17 mouse cellular contexts compared by ENCODE assay signal in the genomic region with DNA sequence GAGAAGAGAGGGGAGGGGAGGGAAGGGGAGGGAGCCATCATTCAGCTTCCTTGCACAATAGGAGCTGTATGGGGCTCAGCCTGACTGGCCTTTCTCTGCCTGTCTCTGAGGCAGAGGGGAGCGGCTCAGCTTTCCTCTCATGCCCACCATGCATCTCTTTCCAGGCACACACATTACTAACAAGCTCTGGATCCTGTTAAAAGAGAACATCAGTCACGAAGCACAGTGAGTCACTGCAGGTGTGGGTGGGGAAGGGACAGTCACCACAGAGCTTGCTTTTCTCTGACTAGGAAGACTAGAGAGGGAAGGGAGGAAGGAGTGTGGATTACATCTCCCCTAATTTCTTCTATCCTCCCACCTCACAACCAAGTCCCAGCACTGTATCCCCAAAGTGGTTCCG. TPM values are rescaled to one million over a fixed set of nuclear protein-coding genes. Genes with fewer than 3 reads are reported as not detected.
DNase-seq lines count a peak whose midpoint lies in the region; ATAC-seq lines count a peak whose summit lies in the region.
"Had no signal": no experiment of that assay in that cellular context is flagged by ENCODE, and none has a peak within 500 bp of the region (broad histone marks: within the 10 kb centered on the region; RNA-seq: fewer than 3 reads in every experiment).

No protein-coding gene starts in this region.

- no peak overlapping the region for H3K9ac ChIP-seq in forebrain, embryonic 12.5 days
- H3K9ac ChIP-seq in midbrain, embryonic 11.5 days (ENCODE audit: low read length): no peak overlapping the region
- H3K9ac ChIP-seq: heart, embryonic 12.5 days; liver, embryonic 12.5 days had no signal

- no peak for DNase-seq in forebrain, embryonic 10.5 days (ENCODE audit: extremely low spot score, low spot score)
- peak; percentile 88 for DNase-seq in right cerebral cortex, adult 18-20 months
- DNase-seq in right cerebral cortex, postnatal 4 days: no peak
- DNase-seq in midbrain, embryonic 11.5 days (ENCODE audit: low spot score, missing footprints): peak; percentile 82
- no peak for DNase-seq in heart, postnatal 14 days
- no peak for DNase-seq in gastrocnemius, postnatal 36 days
- DNase-seq: kidney, postnatal 14 days; lung, postnatal 36 days; retina, postnatal 1 day had no signal

- intact Hi-C loops in heart, postnatal 14 days (cut with DNase I): no loop called here
- intact Hi-C loops in gastrocnemius, postnatal 36 days (cut with DNase I): no loop called here

- H3K27me3 ChIP-seq in forebrain, embryonic 10.5 days (ENCODE audit: poor library complexity, severe bottlenecking): no peaks in the 10 kb centered on the region
- H3K27me3 ChIP-seq in forebrain, embryonic 12.5 days: no peaks in the 10 kb centered on the region
- no peaks in the 10 kb centered on the region for H3K27me3 ChIP-seq in midbrain, embryonic 11.5 days (ENCODE audit: control insufficient read depth, insufficient read depth, low read length)
- H3K27me3 ChIP-seq: heart, embryonic 12.5 days had no signal

- H3K9me3 ChIP-seq in forebrain, embryonic 10.5 days: no peaks in the 10 kb centered on the region
- H3K9me3 ChIP-seq in forebrain, embryonic 12.5 days: no peaks in the 10 kb centered on the region
- no peaks in the 10 kb centered on the region for H3K9me3 ChIP-seq in midbrain, embryonic 11.5 days (ENCODE audit: control insufficient read depth, low read length)
- H3K9me3 ChIP-seq: G1E; heart, embryonic 12.5 days; liver, embryonic 12.5 days had no signal

- no peak for ATAC-seq in forebrain, embryonic 12.5 days (ENCODE audit: low FRiP score)
- no peak for ATAC-seq in midbrain, embryonic 11.5 days (ENCODE audit: low FRiP score)
- no peak for ATAC-seq in erythroblast, adult 5-6 weeks (replicated peaks; ENCODE audit: low FRiP score, poor library complexity, severe bottlenecking)
- ATAC-seq: inflammation-experienced regulatory T-cells, adult 6 months; liver, embryonic 12.5 days had no signal

- peaks cover 10% of the 10 kb centered on the region for H3K4me1 ChIP-seq in forebrain, embryonic 10.5 days
- peaks cover 6% of the 10 kb centered on the region; the same call in 1 of the 2 replicates for H3K4me1 ChIP-seq in forebrain, embryonic 12.5 days
- no peaks in the 10 kb centered on the region for H3K4me1 ChIP-seq in midbrain, embryonic 11.5 days (ENCODE audit: control insufficient read depth, insufficient read depth, low read length)
- H3K4me1 ChIP-seq: heart, embryonic 12.5 days; liver, embryonic 12.5 days had no signal

- 44% methylated on average over 3 of the region's 3 CpGs for WGBS in forebrain, embryonic 10.5 days
- WGBS in forebrain, embryonic 12.5 days: 41% methylated on average over 3 of the region's 3 CpGs
- 39% methylated on average over 3 of the region's 3 CpGs for WGBS in midbrain, embryonic 11.5 days

- H3K4me2 ChIP-seq in forebrain, embryonic 12.5 days: no peak overlapping the region
- H3K4me2 ChIP-seq in midbrain, embryonic 11.5 days: no peak overlapping the region
- H3K4me2 ChIP-seq: heart, embryonic 12.5 days; liver, embryonic 12.5 days had no signal

- H3K36me3 ChIP-seq in forebrain, embryonic 10.5 days (replicated peaks): no peaks in the 10 kb centered on the region
- H3K36me3 ChIP-seq in forebrain, embryonic 12.5 days (replicated peaks): no peaks in the 10 kb centered on the region
- H3K36me3 ChIP-seq in midbrain, embryonic 11.5 days (ENCODE audit: control insufficient read depth, insufficient read depth, low read length): no peaks in the 10 kb centered on the region
- H3K36me3 ChIP-seq: G1E; heart, embryonic 12.5 days; liver, embryonic 12.5 days had no signal

- no peak overlapping the region for H3K4me3 ChIP-seq in forebrain, embryonic 10.5 days
- H3K4me3 ChIP-seq in forebrain, embryonic 12.5 days (replicated peaks): no peak overlapping the region
- no peak overlapping the region for H3K4me3 ChIP-seq in midbrain, embryonic 11.5 days (ENCODE audit: low read depth, low read length)
- H3K4me3 ChIP-seq: heart, embryonic 12.5 days; liver, embryonic 12.5 days had no signal

- H3K27ac ChIP-seq in forebrain, embryonic 10.5 days: peak overlapping the region; percentile 67
- H3K27ac ChIP-seq in forebrain, embryonic 12.5 days: no peak overlapping the region
- H3K27ac ChIP-seq in midbrain, embryonic 11.5 days (ENCODE audit: low read depth, low read length): no peak overlapping the region
- H3K27ac ChIP-seq: liver, embryonic 12.5 days had no signal

RNA-seq across cellular contexts. Expression of a gene that starts 7.4 kb away (rescaled TPM):
- 0.17 TPM in 1 of 2 replicates, not detected in the other for polyA plus RNA-seq in forebrain, embryonic 10.5 days (2016; fragmentation: Nextera tagmentation; extraction: Ambion mirVana)
- polyA plus RNA-seq in forebrain, embryonic 12.5 days (2016; fragmentation: Nextera tagmentation; extraction: Ambion mirVana): 0.45 and 0.53 TPM in 2 replicates
- 0.23 and 0.30 TPM in 2 replicates for polyA plus RNA-seq in midbrain, embryonic 11.5 days (2014; fragmentation: Nextera tagmentation; extraction: Ambion mirVana)
- total RNA-seq in erythroblast, adult 5-6 weeks (2015; ENCODE audit: low replicate concordance): not detected in 2 replicates
- not detected in 2 replicates for total RNA-seq in erythroblast, adult 5-6 weeks (2017; ENCODE audit: low replicate concordance)
- total RNA-seq in heart, postnatal 14 days (2021): not detected
- total RNA-seq in gastrocnemius, postnatal 36 days (2021): not detected
- total RNA-seq: G1E had no signal
- polyA plus RNA-seq: embryonic facial prominence, embryonic 11.5 days; G1E; inflammation-experienced regulatory T-cells, adult 6 months; liver, embryonic 12.5 days; stomach, embryonic 14.5 days had no signal

RNA-seq across cellular contexts. Expression of a gene that starts 11.4 kb away (rescaled TPM):
- 29.7 and 31.0 TPM in 2 replicates for polyA plus RNA-seq in forebrain, embryonic 10.5 days (2016; fragmentation: Nextera tagmentation; extraction: Ambion mirVana)
- 31.5 and 37.9 TPM in 2 replicates for polyA plus RNA-seq in forebrain, embryonic 12.5 days (2016; fragmentation: Nextera tagmentation; extraction: Ambion mirVana)
- polyA plus RNA-seq in midbrain, embryonic 11.5 days (2014; fragmentation: Nextera tagmentation; extraction: Ambion mirVana): 42.0 and 44.0 TPM in 2 replicates
- total RNA-seq in erythroblast, adult 5-6 weeks (2015; ENCODE audit: low replicate concordance): 5.0 and 7.9 TPM in 2 replicates
- total RNA-seq in erythroblast, adult 5-6 weeks (2017; ENCODE audit: low replicate concordance): 9.5 and 10.6 TPM in 2 replicates
- 10 to 100 TPM; 40.3 to 45.7 TPM for total RNA-seq in heart, postnatal 14 days (2021)
- 10 to 100 TPM; 13.8 to 14.1 TPM for total RNA-seq in gastrocnemius, postnatal 36 days (2021)

RNA-seq across cellular contexts. Expression of a gene that starts 50.9 kb away (rescaled TPM):
- polyA plus RNA-seq in forebrain, embryonic 10.5 days (2016; fragmentation: Nextera tagmentation; extraction: Ambion mirVana): 0.51 and 0.54 TPM in 2 replicates
- 0.19 and 0.27 TPM in 2 replicates for polyA plus RNA-seq in forebrain, embryonic 12.5 days (2016; fragmentation: Nextera tagmentation; extraction: Ambion mirVana)
- 0.70 and 0.81 TPM in 2 replicates for polyA plus RNA-seq in midbrain, embryonic 11.5 days (2014; fragmentation: Nextera tagmentation; extraction: Ambion mirVana)
- not detected in 2 replicates for total RNA-seq in erythroblast, adult 5-6 weeks (2015; ENCODE audit: low replicate concordance)
- total RNA-seq in erythroblast, adult 5-6 weeks (2017; ENCODE audit: low replicate concordance): not detected in 2 replicates
- under 1 TPM; 0.19 to 0.22 TPM for total RNA-seq in heart, postnatal 14 days (2021)
- total RNA-seq in gastrocnemius, postnatal 36 days (2021): under 1 TPM; 0.10 to 0.13 TPM
- total RNA-seq: G1E had no signal
- polyA plus RNA-seq: G1E; inflammation-experienced regulatory T-cells, adult 6 months had no signal

Comparison
In these comparisons a context has a peak if more than half of its experiments do, and no peak if none do; other contexts are left out.
1. DNase-seq: peak in right cerebral cortex, adult 18-20 months (single experiment) and midbrain, embryonic 11.5 days (single experiment); none in forebrain, embryonic 10.5 days (single experiment), right cerebral cortex, postnatal 4 days (single experiment), heart, postnatal 14 days (0 of 2) and gastrocnemius, postnatal 36 days (0 of 2).